Mouse (Mus musculus) forebrain, postnatal 0 days (tissue): Measurements from ENCODE around the gene Cacna2d2. TPM values are rescaled to one million over a fixed set of nuclear protein-coding genes. Genes with fewer than 3 reads are reported as not detected.

ENCODE experiments used
- ATAC-seq: fragments of 200-750 bp; cut with Nextera tagmentation; 2 replicates; pipeline ENCODE4 v1.8.0; 2017; ENCODE audit warnings: mild to moderate bottlenecking, moderate library complexity
- DNase-seq: peaks from one replicate; pipeline ENCODE4 v3.0.0-alpha.2; 2015
- H3K27ac ChIP-seq: fragments of 300-500 bp; sonication (generic); 2 replicates; pipeline ENCODE4 v1.5.1; 2014; ENCODE audit warnings: low read depth, mild to moderate bottlenecking, antibody characterized with exemption, low read length, moderate library complexity, mixed read lengths
- H3K27me3 ChIP-seq: fragments of 300-500 bp; sonication (generic); 2 replicates; pipeline ENCODE4 v1.6.1; 2014; ENCODE audit warnings: mild to moderate bottlenecking, low read length, mixed read lengths; ENCODE audit not compliant: insufficient read depth
- H3K36me3 ChIP-seq: fragments of 300-500 bp; sonication (generic); 2 replicates; pipeline ENCODE4 v1.6.1; 2014; ENCODE audit warnings: mild to moderate bottlenecking, moderate library complexity; ENCODE audit not compliant: insufficient read depth
- H3K4me1 ChIP-seq: fragments of 300-500 bp; sonication (generic); 2 replicates; pipeline ENCODE4 v1.6.1; 2014; ENCODE audit warnings: antibody characterized with exemption; ENCODE audit not compliant: insufficient read depth
- H3K4me2 ChIP-seq: fragments of 300-500 bp; sonication (generic); 2 replicates; pipeline ENCODE4 v1.6.1; 2014; ENCODE audit warnings: low read depth, mild to moderate bottlenecking, moderate library complexity
- H3K4me3 ChIP-seq: fragments of 300-500 bp; sonication (generic); 2 replicates; pipeline ENCODE4 v1.5.1; 2014; ENCODE audit warnings: low read depth, low read length, mixed read lengths
- H3K9ac ChIP-seq: fragments of 300-500 bp; sonication (generic); 2 replicates; pipeline ENCODE4 v1.6.1; 2014; ENCODE audit warnings: mild to moderate bottlenecking
- H3K9me3 ChIP-seq: fragments of 300-500 bp; sonication (generic); 2 replicates; pipeline ENCODE4 v1.6.1; 2016; ENCODE audit warnings: low read length
- CTCF ChIP-seq: sonication (generic); IDR thresholded peaks from 2 replicates; pipeline ENCODE4 v1.5.1; 2016; ENCODE audit warnings: antibody characterized with exemption, control low read depth, low read depth
- WGBS: fragments of 180-500 bp; shearing (Covaris S2); extraction: QIAGEN DNeasy Blood & Tissue Kit; methylation state at CpG from one replicate; pipeline ENCODE4 v1.1.7; 2014; 5-methylcytosine and 5-hydroxymethylcytosine counted together
- polyA plus RNA-seq: library from polyadenylated mRNA; unstranded; fragments of >200 nt; fragmentation: Nextera tagmentation; extraction: Ambion mirVana; gene quantifications from 2 replicates; pipeline ENCODE4 v1.2.1, GENCODE M21; 2015
- total RNA-seq: library from RNA; depleted of rRNA; stranded (reverse); fragments of >200 nt; gene quantifications from 2 replicates; pipeline ENCODE4 v1.2.3, GENCODE M21; 2014

The Cacna2d2 gene
- total and polyA plus RNA-seq, 2 experiments from 2014 or later, result 5.0 to 49.5 TPM

GRCm38 (mm10) chr9:107369270-107370105 lies 29.9 kb upstream of the Cacna2d2 start:
- Histone ChIP-seq H3K4me3 (no peak overlapping the region), H3K36me3 (no peaks in the 10 kb centered on the region), H3K27me3 (peaks cover 6% of the 10 kb centered on the region), H3K4me1 (no peaks in the 10 kb centered on the region), H3K9me3 (no peaks in the 10 kb centered on the region), H3K9ac (no peak overlapping the region), H3K4me2 (no peak overlapping the region), H3K27ac (no peak overlapping the region)
- no peak for TF ChIP-seq CTCF
- DNase-seq, result no peak
- no peak for ATAC-seq
- WGBS, result 33% methylated on average over 10 of the region's 10 CpGs

- Histone ChIP-seq H3K36me3 (no peaks in the 10 kb centered on the region), H3K9me3 (no peaks in the 10 kb centered on the region), H3K27me3 (peaks cover 8% of the 10 kb centered on the region; the same call in 1 of the 2 replicates), H3K27ac (no peak overlapping the region), H3K9ac (no peak overlapping the region), H3K4me2 (no peak overlapping the region), H3K4me1 (no peaks in the 10 kb centered on the region), H3K4me3 (no peak overlapping the region)
- ATAC-seq (no peak), DNase-seq (no peak)
- TF ChIP-seq CTCF, result no peak
- 19% methylated on average over 4 of the region's 4 CpGs for WGBS
Measured at GRCm38 (mm10) chr9:107370106-107370463, 29.3 kb upstream of the Cacna2d2 start.

- TF ChIP-seq CTCF, result no peak
- no peak overlapping the region for H3K4me3 ChIP-seq
- no peak overlapping the region for H3K9ac ChIP-seq
- H3K36me3 ChIP-seq, result no peaks in the 10 kb centered on the region
- DNase-seq, result no peak
- H3K4me2 ChIP-seq, result no peak overlapping the region
- no peak for ATAC-seq
- H3K27ac ChIP-seq, result no peak overlapping the region
- H3K4me1 ChIP-seq, result no peaks in the 10 kb centered on the region
- WGBS, result 59% methylated on average over 4 of the region's 4 CpGs
- H3K9me3 ChIP-seq, result no peaks in the 10 kb centered on the region
- peaks cover 15% of the 10 kb centered on the region for H3K27me3 ChIP-seq
Measured at GRCm38 (mm10) chr9:107372441-107372840, 27.0 kb upstream of the Cacna2d2 start.

GRCm38 (mm10) chr9:107374623-107375022 lies 24.8 kb upstream of the Cacna2d2 start:
- H3K27me3 ChIP-seq, result peaks cover 25% of the 10 kb centered on the region
- ATAC-seq, result no peak
- no peaks in the 10 kb centered on the region for H3K9me3 ChIP-seq
- no peak overlapping the region for H3K4me2 ChIP-seq
- H3K4me3 ChIP-seq, result no peak overlapping the region
- WGBS, result 11% methylated on average over 8 of the region's 8 CpGs
- no peak for DNase-seq
- peaks cover 3% of the 10 kb centered on the region; the same call in 1 of the 2 replicates for H3K4me1 ChIP-seq
- H3K36me3 ChIP-seq, result no peaks in the 10 kb centered on the region
- TF ChIP-seq CTCF, result peak; percentile 33; the same call in 1 of the 2 replicates
- H3K27ac ChIP-seq, result no peak overlapping the region
- H3K9ac ChIP-seq, result no peak overlapping the region

GRCm38 (mm10) chr9:107375451-107375850 lies 24.0 kb upstream of the Cacna2d2 start:
- DNase-seq (no peak), ATAC-seq (no peak)
- Histone ChIP-seq H3K36me3 (no peaks in the 10 kb centered on the region), H3K9me3 (no peaks in the 10 kb centered on the region), H3K4me2 (no peak overlapping the region), H3K27me3 (peaks cover 32% of the 10 kb centered on the region), H3K4me1 (peaks cover 3% of the 10 kb centered on the region; the same call in 1 of the 2 replicates), H3K4me3 (no peak overlapping the region), H3K27ac (no peak overlapping the region), H3K9ac (no peak overlapping the region)
- WGBS, result 22% methylated on average over 5 of the region's 5 CpGs
- TF ChIP-seq CTCF, result no peak

GRCm38 (mm10) chr9:107377961-107378512 lies 21.4 kb upstream of the Cacna2d2 start:
- Histone ChIP-seq H3K4me3 (peak overlapping the region; percentile 37), H3K9ac (peak overlapping the region; percentile 51), H3K27me3 (peaks cover 57% of the 10 kb centered on the region), H3K27ac (0 out of 2 replicates have a peak overlapping the region, but pooled peaks have one; percentile 9), H3K4me1 (peaks cover 3% of the 10 kb centered on the region; the same call in 1 of the 2 replicates), H3K36me3 (no peaks in the 10 kb centered on the region), H3K4me2 (peak overlapping the region; percentile 73), H3K9me3 (no peaks in the 10 kb centered on the region)
- TF ChIP-seq CTCF, result peak; percentile 32; the same call in 1 of the 2 replicates
- ATAC-seq (peak; percentile 66), DNase-seq (peak; percentile 71)
- WGBS, result under 1% methylated on average over 35 of the region's 35 CpGs

GRCm38 (mm10) chr9:107381723-107382122 lies 17.7 kb upstream of the Cacna2d2 start:
- no peak overlapping the region for H3K9ac ChIP-seq
- H3K4me3 ChIP-seq, result no peak overlapping the region
- 15% methylated on average over 8 of the region's 8 CpGs for WGBS
- H3K27ac ChIP-seq, result no peak overlapping the region
- no peaks in the 10 kb centered on the region for H3K36me3 ChIP-seq
- H3K9me3 ChIP-seq, result no peaks in the 10 kb centered on the region
- peaks cover 3% of the 10 kb centered on the region; the same call in 1 of the 2 replicates for H3K4me1 ChIP-seq
- H3K4me2 ChIP-seq, result no peak overlapping the region
- no peak for DNase-seq
- H3K27me3 ChIP-seq, result peaks cover 49% of the 10 kb centered on the region
- ATAC-seq, result no peak
- TF ChIP-seq CTCF, result no peak
